Mouse (Mus musculus) heart, adult 9 months (tissue): Measurements from ENCODE around the gene P2ry6.

Experiments used
- DNase-seq, 2 experiments: peaks; one replicate each; pipeline ENCODE4 v3.0.0; 2022; ENCODE audit warnings: low spot score in 2 of 2

P2ry6 gene

DNA sequence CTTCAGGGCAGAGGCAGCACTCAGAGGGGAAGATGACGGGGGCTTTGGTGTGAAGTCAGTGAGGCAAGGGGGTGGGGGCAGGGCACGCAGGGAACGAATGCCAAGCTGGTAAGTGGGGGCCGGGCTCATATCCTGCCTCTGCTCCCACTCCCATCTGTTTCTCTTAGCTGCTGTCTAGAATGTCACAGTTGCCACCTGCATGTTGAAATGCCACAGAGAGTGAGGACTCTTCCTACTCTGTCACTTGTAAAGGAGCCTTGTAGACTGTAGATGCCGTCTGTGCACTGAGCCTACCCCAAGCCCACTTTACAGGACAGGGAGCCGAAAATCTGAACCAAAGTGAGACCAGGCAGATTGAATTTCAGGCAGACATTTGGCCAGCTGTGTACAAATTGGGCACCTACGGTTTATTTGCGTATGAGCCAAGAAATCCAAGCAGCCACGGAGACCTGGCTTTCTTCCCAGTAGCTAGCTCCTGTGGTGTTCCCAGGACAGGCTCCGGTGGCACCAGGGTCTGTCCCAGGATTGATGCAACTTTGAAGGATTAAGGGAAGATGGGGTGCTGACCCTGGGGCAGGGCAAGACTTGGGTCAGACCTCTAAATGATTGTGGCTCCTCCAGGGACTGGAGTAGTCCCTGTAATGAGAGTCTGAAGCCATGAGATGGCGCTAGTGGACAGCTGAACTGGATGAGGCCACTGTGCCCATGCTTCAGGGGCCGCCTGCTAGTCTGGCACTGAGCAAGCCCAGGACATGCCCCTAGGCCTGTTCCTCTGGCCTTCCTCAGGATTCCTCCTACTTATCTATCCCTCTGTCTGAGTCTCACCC lies 31.4 kb downstream of the P2ry6 start:
- peak in 1 of 2 experiments; percentile 41 for DNase-seq

DNA sequence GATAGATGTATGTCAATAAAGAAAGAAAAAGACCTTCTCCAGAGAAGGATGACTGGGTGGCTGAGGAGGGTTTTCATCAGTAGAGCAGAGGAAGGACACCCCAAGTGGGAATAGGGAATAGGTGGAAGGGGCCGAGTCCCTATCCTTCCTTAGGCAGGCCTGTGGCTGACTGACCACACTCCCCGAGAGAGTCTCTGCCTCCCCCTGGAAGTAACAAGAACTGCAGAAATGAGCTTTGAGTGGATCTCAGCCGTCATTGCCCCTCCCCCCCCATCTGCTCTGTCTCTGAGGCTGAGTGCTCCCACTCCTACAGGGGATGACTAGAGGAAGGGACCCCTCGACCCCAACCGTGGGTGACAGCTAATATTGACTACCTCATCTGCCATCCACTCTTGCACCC lies 33.3 kb downstream of the P2ry6 start:
- no peak for DNase-seq

DNA sequence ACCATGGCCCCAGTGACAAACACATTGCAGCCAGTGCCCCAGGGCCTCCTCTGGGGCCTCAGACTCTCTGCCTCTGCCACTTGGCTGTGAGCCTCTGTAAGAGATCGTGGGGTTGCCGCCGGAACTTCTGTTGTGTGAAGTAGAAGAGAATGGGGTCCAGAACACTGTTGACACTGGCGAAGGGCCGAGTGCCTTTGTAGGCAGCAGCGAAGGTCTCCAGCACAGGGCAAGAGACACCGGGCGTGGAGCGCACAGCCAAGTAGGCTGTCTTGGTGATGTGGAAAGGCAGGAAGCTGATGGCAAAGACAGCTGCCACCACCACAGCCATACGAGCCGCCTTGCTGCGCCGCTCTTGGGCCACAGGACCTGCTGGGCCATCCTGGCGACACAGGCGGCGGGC lies 36.3 kb downstream of the P2ry6 start:
- DNase-seq = no peak

DNA sequence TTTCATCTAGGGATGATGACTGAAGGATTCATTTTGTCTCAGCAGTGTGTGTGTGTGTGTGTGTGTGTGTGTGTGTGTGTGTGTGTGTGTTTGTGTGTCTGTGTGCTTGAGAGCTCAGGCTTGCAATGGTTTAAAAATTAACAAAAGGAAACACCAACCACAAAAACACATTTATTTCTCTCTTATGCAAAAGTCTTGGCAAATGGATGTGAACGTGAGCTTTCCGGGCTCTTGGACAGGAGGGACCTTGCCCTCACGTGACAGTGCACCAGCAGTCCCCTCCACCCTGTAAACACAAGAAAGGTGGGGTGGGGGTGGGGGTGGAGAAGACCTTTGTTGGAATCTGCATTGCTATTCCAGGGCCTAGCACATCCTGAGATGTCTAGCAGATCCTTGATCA lies 37.0 kb downstream of the P2ry6 start:
- DNase-seq = no peak

DNA sequence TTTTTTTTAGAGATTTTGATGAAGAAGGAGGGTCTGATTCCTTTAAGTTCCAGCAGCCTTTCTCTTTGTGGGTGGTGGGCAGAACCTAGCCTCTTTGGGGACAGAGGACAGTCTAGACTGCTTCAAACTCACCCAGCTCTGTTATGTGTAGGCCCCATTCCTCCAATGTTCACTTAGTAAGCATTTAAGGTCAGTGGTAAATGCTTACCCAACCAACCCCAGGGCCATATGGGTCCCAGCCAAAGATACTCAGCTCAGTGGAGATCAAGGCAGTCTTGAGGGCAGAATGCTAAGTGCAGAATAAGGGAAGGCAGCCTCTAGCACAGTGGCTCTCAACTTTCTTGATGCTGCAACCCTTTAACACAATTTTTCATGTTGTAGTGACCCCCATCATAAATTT lies 40.9 kb downstream of the P2ry6 start:
- DNase-seq = no peak

DNA sequence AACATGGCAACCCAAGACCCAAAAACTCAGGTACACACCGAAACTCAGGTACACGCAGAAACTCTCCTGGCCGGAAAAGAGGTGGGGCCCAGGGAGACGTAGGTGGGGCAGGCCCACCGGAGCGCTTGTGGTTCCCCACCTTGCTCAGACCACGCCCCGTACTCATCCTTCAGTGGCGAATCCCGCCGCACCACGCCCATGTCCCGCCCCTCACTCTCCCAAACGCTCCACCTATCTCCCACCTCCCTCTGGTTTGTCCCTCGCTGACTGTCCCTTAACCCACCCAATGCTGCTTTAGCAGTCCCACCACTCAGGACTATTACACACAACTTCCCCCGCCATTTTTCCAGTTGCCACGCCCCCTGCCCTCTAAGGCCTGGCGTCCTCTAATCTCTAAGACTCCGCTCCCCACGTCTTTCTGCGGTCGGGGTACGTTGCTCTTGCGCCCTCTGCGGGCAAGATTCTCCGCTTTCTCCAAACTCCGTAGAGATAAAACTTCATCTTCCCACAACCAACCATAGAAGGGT lies 41.9 kb downstream of the P2ry6 start:
- DNase-seq = peak; percentile 86 to 88

DNA sequence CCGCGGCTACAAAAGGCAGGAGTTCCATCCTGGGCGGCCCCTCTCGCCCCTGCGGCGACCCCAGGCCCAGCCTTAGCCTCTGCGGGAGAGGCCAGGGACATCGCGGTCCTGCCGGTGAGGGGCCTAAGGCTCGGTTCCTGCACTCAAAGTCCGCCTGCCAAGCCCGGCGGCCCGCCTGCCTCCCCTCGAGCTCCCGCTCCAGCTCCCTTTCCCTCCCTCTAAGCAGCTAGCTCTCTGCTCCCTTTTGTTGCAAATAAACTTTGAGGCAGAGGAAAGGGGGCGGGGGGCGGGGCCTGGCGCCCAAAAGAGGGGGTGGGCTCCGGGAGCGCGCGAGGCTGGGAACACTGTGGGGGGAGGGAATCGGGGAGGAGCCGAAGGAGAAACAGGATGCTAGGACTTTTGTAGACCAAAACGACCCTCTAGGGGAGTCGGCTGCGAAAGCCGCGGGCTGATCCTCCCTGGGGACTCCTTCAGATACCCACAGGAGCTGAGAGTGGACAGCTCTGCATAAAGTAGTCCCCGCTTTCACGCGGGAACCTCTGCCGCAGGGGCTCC lies 42.4 kb downstream of the P2ry6 start, which contains the start of gene Arhgef17:
TSS of gene Arhgef17 (minus strand) at position 182 of the 555 bp plus-strand sequence.
- peak; percentile 59 to 64 for DNase-seq

DNA sequence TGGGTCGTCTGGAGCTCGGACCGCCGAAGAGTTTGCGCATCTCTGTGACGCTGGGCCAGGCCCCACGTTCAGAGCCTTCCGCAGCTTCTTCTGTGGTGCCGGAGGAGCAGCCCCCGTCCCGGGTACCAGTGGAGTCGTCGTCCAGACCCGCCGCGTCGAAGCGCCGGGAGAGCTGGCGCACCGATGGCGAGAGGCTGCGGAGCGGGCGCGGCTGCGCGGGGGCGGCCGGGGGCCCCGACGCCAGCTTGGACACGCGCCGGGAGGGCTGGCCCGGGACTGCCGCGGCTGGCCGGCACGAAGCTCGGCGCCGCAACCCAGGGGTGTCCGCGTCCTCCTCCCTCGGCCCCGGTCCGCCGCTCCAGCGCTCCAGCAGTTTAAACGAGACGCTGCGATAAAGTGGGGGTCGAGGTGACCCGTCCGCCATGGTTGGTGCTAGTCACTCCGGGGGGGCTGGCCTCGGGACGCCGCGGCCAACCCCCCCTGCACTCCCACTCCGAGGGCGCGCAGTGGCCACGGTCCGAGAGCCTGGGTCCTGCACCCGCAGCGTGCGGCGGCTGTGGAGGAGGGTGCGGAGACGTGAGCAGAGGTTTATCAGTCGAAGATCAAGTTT lies 43.0 kb downstream of the P2ry6 start:
- no peak for DNase-seq

DNA sequence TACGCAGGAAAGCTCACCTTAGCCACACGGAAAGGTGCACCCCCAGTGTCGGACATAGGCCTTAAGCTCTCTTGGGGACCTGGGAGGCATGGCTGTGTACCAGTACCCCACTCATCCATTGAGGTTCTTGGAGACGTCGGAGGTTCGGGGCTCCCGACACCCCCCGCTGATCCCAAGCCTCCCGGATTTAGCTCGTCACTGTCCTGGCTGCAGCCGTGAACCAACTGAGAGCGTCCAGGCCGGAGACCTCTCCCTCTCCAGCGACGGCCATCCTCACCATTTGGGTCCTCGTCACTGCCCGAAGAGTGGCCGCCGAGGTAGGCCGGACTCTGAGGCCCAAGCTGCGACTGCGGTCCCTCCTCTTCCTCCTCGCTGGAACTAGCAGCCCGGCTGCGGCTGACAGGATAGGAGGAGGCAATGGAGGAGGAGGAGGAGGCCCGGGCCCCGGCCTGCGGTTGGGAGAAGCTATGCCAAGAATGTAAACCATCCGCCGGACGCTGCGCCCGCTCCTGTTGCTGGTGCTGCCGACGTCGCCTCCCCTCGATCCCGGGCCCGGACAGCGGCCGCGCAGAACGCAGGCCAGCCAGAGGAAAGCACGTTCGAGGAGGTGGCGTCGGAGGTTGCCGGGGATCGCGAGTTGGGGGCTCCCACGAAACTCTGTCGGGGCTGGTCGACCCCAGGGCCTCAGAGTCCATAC lies 43.7 kb downstream of the P2ry6 start:
- DNase-seq = peak; percentile 62 to 68

DNA sequence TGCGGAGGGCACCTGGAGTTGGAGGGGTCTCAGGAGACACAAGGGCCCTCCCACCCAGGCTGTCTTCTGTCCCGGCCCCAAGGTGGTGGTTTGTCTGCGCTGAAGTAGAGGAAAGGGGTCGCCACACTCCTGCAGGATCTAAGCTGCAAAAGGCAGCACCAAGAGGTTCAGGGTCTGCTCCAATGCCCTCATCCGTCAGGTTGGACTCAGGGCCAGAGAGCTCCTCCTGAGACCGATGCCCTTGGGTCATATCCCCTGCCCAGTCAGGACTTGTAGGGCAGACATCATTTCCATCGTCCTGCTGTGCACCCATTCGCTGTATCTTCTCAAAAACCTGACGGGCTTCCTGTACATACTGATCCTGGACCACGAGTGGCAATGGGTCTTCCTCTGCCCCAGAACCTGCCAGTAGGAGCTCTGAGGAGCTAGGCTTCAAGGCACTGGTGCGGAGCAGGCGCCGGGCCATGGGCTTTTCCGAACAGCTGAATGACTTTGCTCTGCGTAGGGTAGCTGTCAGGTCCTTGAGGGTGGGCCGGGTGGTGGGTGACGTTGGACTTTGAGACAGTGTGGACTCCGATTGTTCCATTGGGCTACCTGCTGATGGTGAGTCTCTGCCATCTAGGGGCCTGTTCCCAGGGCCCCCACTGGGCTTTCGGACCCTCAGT lies 44.7 kb downstream of the P2ry6 start:
- DNase-seq = no peak

DNA sequence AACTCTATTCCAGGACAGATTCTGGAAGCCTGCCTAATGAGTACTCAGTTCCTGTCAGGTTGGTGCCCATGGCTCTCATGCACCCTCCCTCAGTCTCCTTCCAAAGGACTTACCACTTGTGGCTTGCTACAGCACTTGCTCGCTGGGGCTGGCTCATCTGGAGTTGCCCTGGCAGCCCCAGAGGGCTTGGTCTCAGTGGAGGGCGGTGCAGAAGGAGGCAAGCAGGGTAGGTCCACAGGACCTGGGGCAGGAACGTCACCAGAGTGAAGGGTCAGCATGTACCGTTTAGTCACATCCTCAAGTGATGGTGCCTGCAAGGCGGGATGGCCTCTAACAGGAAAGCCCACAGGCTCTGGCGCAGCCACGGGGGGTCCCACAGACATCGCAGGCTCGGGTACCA lies 46.0 kb downstream of the P2ry6 start:
- DNase-seq = no peak

DNA sequence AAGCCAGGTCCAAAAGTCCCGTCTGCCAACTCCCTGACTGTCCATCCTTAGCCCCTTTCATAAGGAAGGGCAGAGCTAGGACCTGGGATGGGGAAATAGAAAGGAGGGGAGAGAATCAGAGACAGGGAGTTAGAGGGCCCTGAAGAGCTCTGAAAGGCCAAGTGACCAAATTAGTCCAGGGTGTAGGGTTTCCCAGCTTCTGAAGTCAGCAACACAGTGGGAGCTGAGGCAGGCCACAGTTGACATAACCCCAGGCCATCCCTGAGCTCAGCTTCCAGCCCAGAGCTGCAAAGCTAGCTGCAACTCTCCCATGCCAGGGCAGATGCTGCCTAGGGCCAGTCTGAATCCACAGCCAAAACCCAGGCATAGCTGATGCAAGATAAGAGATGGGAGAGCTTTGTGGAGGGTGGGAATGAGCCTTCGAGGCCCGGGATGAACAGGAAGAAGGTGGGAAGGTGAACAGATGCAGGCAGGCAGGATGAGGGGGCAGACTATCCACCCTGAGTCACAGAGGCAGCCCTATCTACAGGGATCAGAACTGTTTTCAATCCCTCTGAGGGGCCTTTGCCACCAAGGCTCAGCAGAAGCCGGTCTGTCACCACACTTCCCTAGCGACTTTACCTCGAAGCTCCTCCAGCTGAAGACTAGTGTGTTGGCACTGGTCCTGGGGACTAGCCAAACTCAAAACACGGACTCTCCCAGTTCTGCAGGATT lies 47.0 kb downstream of the P2ry6 start:
- no peak for DNase-seq

DNA sequence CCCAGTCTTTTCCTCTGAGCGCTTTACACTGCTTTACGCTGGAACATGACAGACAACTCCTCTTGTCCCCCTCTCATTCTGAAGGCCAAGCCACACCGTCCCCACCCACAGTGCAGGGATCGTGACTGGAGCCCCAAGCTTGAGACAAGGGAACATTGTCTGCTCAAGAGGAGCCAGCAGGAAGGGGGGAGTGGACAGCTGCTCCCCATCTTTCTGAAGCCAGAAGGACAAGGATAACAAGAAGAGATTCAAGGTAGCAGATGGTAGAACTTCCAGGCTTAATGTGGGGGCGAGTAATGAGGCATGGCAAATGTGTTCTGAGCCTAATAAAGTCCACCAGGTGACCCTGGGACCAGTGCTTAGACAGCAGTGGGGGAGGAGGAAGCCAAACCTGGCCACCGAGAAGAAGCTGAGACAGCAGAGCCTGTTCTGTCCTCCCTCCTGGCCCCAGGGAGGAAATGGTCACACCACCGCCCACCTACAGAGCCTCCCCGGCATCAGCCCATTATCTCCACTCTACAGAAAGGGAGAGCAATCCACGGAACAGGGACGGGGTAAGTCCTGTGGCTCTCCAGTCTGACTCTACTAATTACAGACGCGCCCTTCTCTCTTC lies 48.0 kb downstream of the P2ry6 start:
- DNase-seq = no peak

DNA sequence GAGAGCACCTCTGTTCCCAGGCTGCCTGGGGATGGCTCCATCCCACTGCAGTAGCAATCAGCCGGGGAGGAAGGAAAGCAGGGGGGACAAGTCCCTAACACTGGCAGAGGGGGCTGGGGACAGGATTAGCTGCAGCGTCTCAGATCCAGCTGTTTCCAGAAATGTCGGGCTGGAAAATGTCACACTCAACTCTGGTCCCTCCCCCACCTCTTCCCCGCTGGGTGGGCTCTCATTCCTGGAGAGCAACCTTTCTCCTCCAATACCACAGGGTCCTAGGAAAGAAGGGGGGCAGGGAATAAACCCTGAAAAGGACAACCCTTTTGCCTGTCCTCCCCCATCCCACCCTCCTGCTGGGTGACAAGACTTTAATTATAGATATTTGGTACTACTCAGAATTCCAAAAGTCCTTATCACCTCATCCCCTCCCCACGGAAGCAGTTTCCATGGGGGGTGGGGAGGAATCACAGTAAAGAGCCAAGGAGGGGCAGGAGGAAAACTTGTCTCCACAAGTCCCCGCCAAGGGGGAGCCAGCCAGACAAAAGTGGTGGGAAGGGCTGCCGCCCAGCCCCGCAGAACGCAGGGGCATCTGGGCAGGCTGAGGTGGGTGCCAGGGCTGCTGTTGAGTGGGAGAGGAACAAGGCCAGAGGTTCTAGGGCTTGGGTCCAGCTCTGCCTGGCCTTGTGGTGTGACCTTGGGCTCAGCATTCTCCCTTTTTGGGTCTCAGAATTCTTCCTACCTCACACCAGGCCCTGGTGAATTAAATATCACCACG lies 49.6 kb downstream of the P2ry6 start:
- no peak for DNase-seq

DNA sequence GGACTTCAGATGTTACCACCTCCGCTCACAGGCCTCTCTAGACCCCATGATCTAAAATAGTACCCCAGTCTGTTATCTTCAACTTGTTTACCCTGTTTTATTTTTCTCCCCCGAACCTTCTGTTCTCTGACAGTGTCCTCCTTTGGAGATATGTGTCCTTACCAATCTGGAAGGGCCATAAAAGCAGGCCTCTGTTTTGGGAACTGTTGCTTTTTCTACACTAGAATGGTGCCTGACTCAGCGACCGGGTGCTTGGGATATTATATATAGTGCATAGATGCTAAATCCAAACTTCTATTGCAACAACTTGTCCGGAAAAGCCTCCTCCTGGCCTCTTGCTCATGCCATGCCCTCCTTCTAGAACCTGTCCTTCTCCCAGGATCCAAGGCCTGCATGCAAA lies 50.2 kb downstream of the P2ry6 start:
- DNase-seq = no peak

DNA sequence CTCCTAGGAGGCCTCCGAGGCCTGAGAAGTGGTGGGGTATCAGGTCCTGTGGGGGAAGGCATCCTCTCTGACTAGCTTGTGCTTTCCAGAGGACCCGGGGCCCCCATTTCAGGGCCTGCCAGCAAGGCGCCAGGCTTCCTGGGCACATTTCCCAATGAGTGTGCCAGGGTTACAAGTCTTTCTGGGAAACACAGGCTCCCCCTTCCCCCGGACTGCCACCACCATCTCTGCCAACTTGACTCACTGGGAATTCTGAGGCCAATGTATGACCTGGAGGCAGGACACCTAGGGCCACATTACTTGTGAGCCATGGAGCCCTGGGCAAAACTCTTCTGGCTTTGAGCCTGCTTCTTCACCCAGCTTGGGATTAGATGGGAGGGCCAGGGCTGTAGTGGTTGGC lies 51.5 kb downstream of the P2ry6 start:
- DNase-seq = no peak

DNA sequence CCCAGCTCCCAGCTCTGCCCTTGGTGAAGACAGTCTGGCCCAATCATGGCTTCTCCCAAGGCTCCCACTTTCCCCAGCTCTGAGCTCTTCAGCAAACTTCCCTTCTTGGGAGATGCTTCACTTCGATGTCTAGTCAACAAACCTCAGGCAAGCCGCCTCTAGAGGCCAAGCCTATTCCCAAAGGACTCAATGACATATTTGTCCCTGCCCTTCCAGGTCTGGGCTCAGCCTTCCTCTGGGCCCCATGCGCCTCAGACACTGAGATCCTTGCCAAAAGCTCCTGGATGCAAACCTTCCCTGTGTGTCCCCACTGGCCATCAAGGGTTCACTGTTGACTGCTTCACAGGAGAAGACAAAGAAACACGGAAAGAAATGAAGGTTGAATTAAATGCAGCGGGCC lies 53.2 kb downstream of the P2ry6 start:
- DNase-seq = no peak

DNA sequence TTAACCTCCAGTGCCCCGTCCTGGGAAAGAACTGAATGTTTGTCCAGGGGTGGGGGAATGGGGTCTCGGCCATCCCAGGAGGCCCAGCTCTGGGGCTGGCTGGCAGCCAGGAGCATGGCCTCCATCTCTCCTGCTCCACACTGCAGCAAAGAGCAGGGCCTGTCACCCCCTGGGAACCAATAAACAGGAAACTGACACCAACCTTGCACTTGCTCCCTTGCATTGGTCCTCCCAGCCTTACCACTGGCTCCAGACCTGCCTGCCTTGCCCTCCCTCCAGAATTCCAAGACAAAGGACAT lies 54.7 kb downstream of the P2ry6 start:
- peak in 1 of 2 experiments; percentile 68 for DNase-seq

DNA sequence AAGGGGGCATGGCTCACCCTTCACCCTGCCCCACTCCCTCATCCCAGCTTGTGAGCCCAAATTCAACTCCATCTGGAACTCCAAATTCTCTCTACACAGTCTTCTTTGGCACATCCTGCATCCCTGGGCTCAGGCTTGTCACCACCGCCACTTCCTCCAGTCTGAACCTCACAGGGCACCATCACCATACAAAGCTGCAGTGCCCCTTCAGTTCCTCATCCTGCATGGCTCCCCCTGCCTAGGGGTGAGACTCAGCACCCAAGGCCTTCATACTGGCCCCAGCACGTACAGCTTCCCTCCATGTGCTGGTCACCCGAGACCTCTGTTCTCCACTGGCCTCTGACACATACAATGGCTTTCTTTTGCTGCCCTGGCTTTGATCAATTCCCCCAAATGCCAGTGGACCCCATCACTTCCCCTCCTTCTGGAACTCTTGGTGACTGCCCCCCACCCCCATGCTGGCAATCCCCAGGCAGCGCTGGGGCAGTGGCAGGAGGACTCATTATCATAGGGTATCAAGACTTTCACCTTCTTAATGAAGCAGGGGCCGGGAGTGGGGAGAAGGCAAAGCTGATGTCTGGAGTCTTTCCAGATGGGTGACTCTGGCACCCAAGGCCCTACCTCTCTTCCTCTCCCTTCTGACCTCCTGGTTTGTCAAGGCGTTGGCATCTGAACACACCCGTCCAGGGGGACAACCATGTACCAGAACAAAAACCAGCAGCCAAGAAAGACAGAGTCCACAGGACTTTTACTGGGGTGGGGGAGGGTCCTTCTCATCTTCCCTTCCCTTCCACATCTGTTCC lies 55.2 kb downstream of the P2ry6 start:
- no peak for DNase-seq
